Mouse (Mus musculus): ENCODE data around the gene Lhfpl5. TPM values are rescaled to one million over a fixed set of nuclear protein-coding genes. Genes with fewer than 3 reads are reported as not detected.

Gene Lhfpl5
- polyA plus RNA-seq, 1 experiment from 2014 or later, result 2.9 TPM

Small RNAs within 50 kb of the gene (microRNA-seq; reads per million reads assigned to microRNA genes)
- gene Gm25195, result not detected
- not detected for gene Mir6969

Other genes with a start within 250 kb of the Lhfpl5 start
- 444 and 501 TPM in 2 replicates for gene Rpl10a, start 247.2 kb upstream of the Lhfpl5 start, polyA plus RNA-seq (2015; fragmentation: Nextera tagmentation; extraction: Ambion mirVana)
- gene Tead3, start 224.8 kb upstream of the Lhfpl5 start, polyA plus RNA-seq (2015; fragmentation: Nextera tagmentation; extraction: Ambion mirVana), result 2.4 and 2.8 TPM in 2 replicates
- 1.4 and 1.7 TPM in 2 replicates for gene Tulp1, start 210.4 kb upstream of the Lhfpl5 start, polyA plus RNA-seq (2015; fragmentation: Nextera tagmentation; extraction: Ambion mirVana)
- 29.4 and 30.1 TPM in 2 replicates for gene Fkbp5, start 58.1 kb upstream of the Lhfpl5 start, polyA plus RNA-seq (2015; fragmentation: Nextera tagmentation; extraction: Ambion mirVana)
- gene Armc12, start 44.8 kb upstream of the Lhfpl5 start, polyA plus RNA-seq (2015; fragmentation: Nextera tagmentation; extraction: Ambion mirVana), result not detected in 2 replicates
- gene Clpsl2, start 26.2 kb upstream of the Lhfpl5 start, polyA plus RNA-seq (2015; fragmentation: Nextera tagmentation; extraction: Ambion mirVana), result not detected in 2 replicates
- 0.54 TPM in 1 of 2 replicates, not detected in the other for gene Clps, start 14.9 kb upstream of the Lhfpl5 start, polyA plus RNA-seq (2015; fragmentation: Nextera tagmentation; extraction: Ambion mirVana)
- gene Srpk1, start 47.1 kb downstream of the Lhfpl5 start, polyA plus RNA-seq (2015; fragmentation: Nextera tagmentation; extraction: Ambion mirVana), result 134 and 135 TPM in 2 replicates
- 0.86 and 0.99 TPM in 2 replicates for gene Slc26a8, start 114.6 kb downstream of the Lhfpl5 start, polyA plus RNA-seq (2015; fragmentation: Nextera tagmentation; extraction: Ambion mirVana)
- gene Mapk14, start 115.7 kb downstream of the Lhfpl5 start, polyA plus RNA-seq (2015; fragmentation: Nextera tagmentation; extraction: Ambion mirVana), result 27.1 and 29.6 TPM in 2 replicates
- gene AC170998.1, start 150.4 kb downstream of the Lhfpl5 start, polyA plus RNA-seq (2015; fragmentation: Nextera tagmentation; extraction: Ambion mirVana), result 2.1 and 3.5 TPM in 2 replicates
- gene Mapk13, start 193.7 kb downstream of the Lhfpl5 start, polyA plus RNA-seq (2015; fragmentation: Nextera tagmentation; extraction: Ambion mirVana), result 0.72 and 1.1 TPM in 2 replicates
- 10.2 and 11.3 TPM in 2 replicates for gene Brpf3, start 225.4 kb downstream of the Lhfpl5 start, polyA plus RNA-seq (2015; fragmentation: Nextera tagmentation; extraction: Ambion mirVana)